Mouse (Mus musculus) limb, embryonic 14.5 days (tissue): ENCODE measurements around the gene Msantd1. TPM values are rescaled to one million over a fixed set of nuclear protein-coding genes. Genes with fewer than 3 reads are reported as not detected.

Experiments used
- ATAC-seq: fragments of 200-750 bp; cut with Nextera tagmentation; 2 replicates; pipeline ENCODE4 v1.8.0; 2017; ENCODE audit warnings: low read depth, moderate number of reproducible peaks, moderate TSS enrichment; ENCODE audit not compliant: low FRiP score
- DNase-seq: peaks from one replicate; pipeline ENCODE4 v3.0.0-alpha.2; 2015; ENCODE audit warnings: low spot score
- H3K27ac ChIP-seq: fragments of 300-500 bp; sonication (generic); replicated peaks from 2 replicates; pipeline ENCODE4 v1.5.1; 2014; ENCODE audit warnings: low read depth, mild to moderate bottlenecking, low read length, moderate library complexity, mixed read lengths
- H3K27me3 ChIP-seq: fragments of 300-500 bp; sonication (generic); 2 replicates; pipeline ENCODE4 v1.6.1; 2014; ENCODE audit warnings: low read length, mixed read lengths; ENCODE audit not compliant: control insufficient read depth, insufficient read depth
- H3K36me3 ChIP-seq: fragments of 300-500 bp; sonication (generic); 2 replicates; pipeline ENCODE4 v1.6.1; 2014; ENCODE audit warnings: mild to moderate bottlenecking, low read length, moderate library complexity, mixed read lengths; ENCODE audit not compliant: control insufficient read depth, insufficient read depth
- H3K4me1 ChIP-seq: fragments of 300-500 bp; sonication (generic); 2 replicates; pipeline ENCODE4 v1.6.1; 2014; ENCODE audit warnings: antibody characterized with exemption, low read length, mixed read lengths; ENCODE audit not compliant: control insufficient read depth, insufficient read depth
- H3K4me2 ChIP-seq: fragments of 300-500 bp; sonication (generic); replicated peaks from 2 replicates; pipeline ENCODE4 v1.6.1; 2014; ENCODE audit warnings: low read depth, mild to moderate bottlenecking, low read length, moderate library complexity; ENCODE audit not compliant: severe bottlenecking
- H3K4me3 ChIP-seq: fragments of 300-500 bp; sonication (generic); replicated peaks from 2 replicates; pipeline ENCODE4 v1.5.1; 2014; ENCODE audit warnings: low read length
- H3K9ac ChIP-seq: fragments of 300-500 bp; sonication (generic); 2 replicates; pipeline ENCODE4 v1.6.1; 2014; ENCODE audit warnings: mild to moderate bottlenecking, low read depth, low read length, moderate library complexity; ENCODE audit not compliant: severe bottlenecking
- H3K9me3 ChIP-seq: fragments of 300-500 bp; sonication (generic); 2 replicates; pipeline ENCODE4 v1.6.1; 2016; ENCODE audit warnings: low read length; ENCODE audit not compliant: control insufficient read depth
- POLR2A ChIP-seq: fragments of 200-500 bp; IDR thresholded peaks from 2 replicates; pipeline ENCODE4 v1.8.0; 2012; ENCODE audit warnings: inconsistent platforms, mild to moderate bottlenecking, moderate library complexity, borderline replicate concordance; ENCODE audit not compliant: insufficient read depth, insufficient read length; ENCODE audit errors: extremely low read depth
- WGBS: fragments of 180-500 bp; shearing (Covaris S2); extraction: QIAGEN DNeasy Blood & Tissue Kit; methylation state at CpG from one replicate; pipeline ENCODE4 v1.1.7; 2014; 5-methylcytosine and 5-hydroxymethylcytosine counted together
- polyA plus RNA-seq, 2 experiments: library from polyadenylated mRNA; depleted of rRNA in 1 of 2; stranded (reverse) in 1 of 2; unstranded in 1 of 2; fragments of >200 nt; fragmentation: Nextera tagmentation in 1 of 2; extraction: Ambion mirVana in 1 of 2; gene quantifications; 2 replicates each; pipeline versions ENCODE4 v1.2.1 to v1.2.3; 2012 to 2014

Msantd1 gene
- polyA plus RNA-seq, 2 experiments = 0.77 to 5.8 TPM

GRCm38 (mm10) chr5:34957015-34957414, 49.2 kb downstream of the Msantd1 start:
- Histone ChIP-seq H3K27ac (no peak overlapping the region), H3K4me3 (no peak overlapping the region), H3K9me3 (no peaks in the 10 kb centered on the region), H3K27me3 (no peaks in the 10 kb centered on the region), H3K4me2 (no peak overlapping the region), H3K4me1 (peaks cover 13% of the 10 kb centered on the region), H3K9ac (no peak overlapping the region), H3K36me3 (no peaks in the 10 kb centered on the region)
- 59% methylated on average over 2 of the region's 2 CpGs for WGBS
- no peak for TF ChIP-seq POLR2A
- DNase-seq = no peak
- no peak for ATAC-seq

GRCm38 (mm10) chr5:34960021-34960420, 52.2 kb downstream of the Msantd1 start:
- DNase-seq (no peak), ATAC-seq (no peak)
- H3K36me3 ChIP-seq = peaks cover 4% of the 10 kb centered on the region
- no peak overlapping the region for H3K4me3 ChIP-seq
- no peaks in the 10 kb centered on the region for H3K9me3 ChIP-seq
- no peak overlapping the region for H3K27ac ChIP-seq
- H3K4me2 ChIP-seq = no peak overlapping the region
- no peak overlapping the region for H3K9ac ChIP-seq
- no peaks in the 10 kb centered on the region for H3K27me3 ChIP-seq
- peaks cover 11% of the 10 kb centered on the region for H3K4me1 ChIP-seq
- WGBS = 91% methylated on average over 1 of the region's 1 CpGs
- no peak for TF ChIP-seq POLR2A

GRCm38 (mm10) chr5:34965531-34965930, 57.7 kb downstream of the Msantd1 start:
- WGBS = 97% methylated on average over 12 of the region's 12 CpGs
- Histone ChIP-seq H3K27me3 (no peaks in the 10 kb centered on the region), H3K4me1 (no peaks in the 10 kb centered on the region), H3K36me3 (peaks cover 39% of the 10 kb centered on the region), H3K9ac (no peak overlapping the region), H3K9me3 (no peaks in the 10 kb centered on the region), H3K27ac (no peak overlapping the region), H3K4me2 (no peak overlapping the region), H3K4me3 (no peak overlapping the region)
- TF ChIP-seq POLR2A = no peak
- ATAC-seq = no peak
- no peak for DNase-seq

GRCm38 (mm10) chr5:34968386-34968785, 60.6 kb downstream of the Msantd1 start:
- no peak overlapping the region for H3K9ac ChIP-seq
- TF ChIP-seq POLR2A = no peak
- H3K4me2 ChIP-seq = no peak overlapping the region
- no peak overlapping the region for H3K27ac ChIP-seq
- H3K4me1 ChIP-seq = no peaks in the 10 kb centered on the region
- DNase-seq (no peak), ATAC-seq (no peak)
- H3K4me3 ChIP-seq = no peak overlapping the region
- H3K36me3 ChIP-seq = peaks cover 58% of the 10 kb centered on the region
- H3K27me3 ChIP-seq = no peaks in the 10 kb centered on the region
- 79% methylated on average over 5 of the region's 5 CpGs for WGBS
- no peaks in the 10 kb centered on the region for H3K9me3 ChIP-seq

- Histone ChIP-seq H3K9ac (no peak overlapping the region), H3K4me3 (no peak overlapping the region), H3K27me3 (no peaks in the 10 kb centered on the region), H3K4me1 (no peaks in the 10 kb centered on the region), H3K36me3 (peaks cover 64% of the 10 kb centered on the region), H3K27ac (no peak overlapping the region), H3K9me3 (no peaks in the 10 kb centered on the region), H3K4me2 (no peak overlapping the region)
- ATAC-seq (no peak), DNase-seq (no peak)
- 87% methylated on average over 3 of the region's 3 CpGs for WGBS
- no peak for TF ChIP-seq POLR2A
Observed at GRCm38 (mm10) chr5:34972471-34972870, 64.7 kb downstream of the Msantd1 start.

Other genes with a start within 250 kb of the Msantd1 start
- gene Nop14, start 247.9 kb upstream of the Msantd1 start, polyA plus RNA-seq (2012; rRNA removed) = 29.2 and 30.7 TPM in 2 replicates
- 25.8 and 30.0 TPM in 2 replicates for gene Nop14, start 247.9 kb upstream of the Msantd1 start, polyA plus RNA-seq (2014; fragmentation: Nextera tagmentation; extraction: Ambion mirVana)
- 3.3 and 5.0 TPM in 2 replicates for gene Grk4, start 247.6 kb upstream of the Msantd1 start, polyA plus RNA-seq (2012; rRNA removed)
- 3.5 and 4.4 TPM in 2 replicates for gene Grk4, start 247.6 kb upstream of the Msantd1 start, polyA plus RNA-seq (2014; fragmentation: Nextera tagmentation; extraction: Ambion mirVana)
- gene Htt, start 146.3 kb upstream of the Msantd1 start, polyA plus RNA-seq (2012; rRNA removed) = 22.9 and 24.5 TPM in 2 replicates
- 16.2 and 17.9 TPM in 2 replicates for gene Htt, start 146.3 kb upstream of the Msantd1 start, polyA plus RNA-seq (2014; fragmentation: Nextera tagmentation; extraction: Ambion mirVana)
- gene Rgs12, start 41.4 kb downstream of the Msantd1 start, polyA plus RNA-seq (2012; rRNA removed) = 40.4 and 48.1 TPM in 2 replicates
- gene Rgs12, start 41.4 kb downstream of the Msantd1 start, polyA plus RNA-seq (2014; fragmentation: Nextera tagmentation; extraction: Ambion mirVana) = 32.6 and 39.0 TPM in 2 replicates
- gene Hgfac, start 133.5 kb downstream of the Msantd1 start, polyA plus RNA-seq (2012; rRNA removed) = 2.8 and 4.0 TPM in 2 replicates
- gene Hgfac, start 133.5 kb downstream of the Msantd1 start, polyA plus RNA-seq (2014; fragmentation: Nextera tagmentation; extraction: Ambion mirVana) = 0.28 and 0.43 TPM in 2 replicates
- 11.0 and 13.0 TPM in 2 replicates for gene Dok7, start 148.8 kb downstream of the Msantd1 start, polyA plus RNA-seq (2012; rRNA removed)
- gene Dok7, start 148.8 kb downstream of the Msantd1 start, polyA plus RNA-seq (2014; fragmentation: Nextera tagmentation; extraction: Ambion mirVana) = 4.7 and 5.0 TPM in 2 replicates
- 43.5 and 59.5 TPM in 2 replicates for gene Lrpap1, start 197.8 kb downstream of the Msantd1 start, polyA plus RNA-seq (2012; rRNA removed)
- gene Lrpap1, start 197.8 kb downstream of the Msantd1 start, polyA plus RNA-seq (2014; fragmentation: Nextera tagmentation; extraction: Ambion mirVana) = 137 and 153 TPM in 2 replicates